Mouse (Mus musculus) adrenal gland, postnatal 36 days (tissue): ENCODE measurements around the gene Dennd1a. TPM values are rescaled to one million over a fixed set of nuclear protein-coding genes. Genes with fewer than 3 reads are reported as not detected.

ENCODE experiments used
- DNase-seq, 2 experiments: peaks; one replicate each; pipeline ENCODE4 v3.0.0; 2021; ENCODE audit warnings: mixed read lengths in 1 of 2
- total RNA-seq, 2 experiments: library from RNA; stranded (reverse); gene quantifications; 2 replicates each; pipeline ENCODE4 v1.2.3; 2021

The Dennd1a gene
- total RNA-seq, 2 experiments from 2014 or later: 25.3 to 26.6 TPM

DNA sequence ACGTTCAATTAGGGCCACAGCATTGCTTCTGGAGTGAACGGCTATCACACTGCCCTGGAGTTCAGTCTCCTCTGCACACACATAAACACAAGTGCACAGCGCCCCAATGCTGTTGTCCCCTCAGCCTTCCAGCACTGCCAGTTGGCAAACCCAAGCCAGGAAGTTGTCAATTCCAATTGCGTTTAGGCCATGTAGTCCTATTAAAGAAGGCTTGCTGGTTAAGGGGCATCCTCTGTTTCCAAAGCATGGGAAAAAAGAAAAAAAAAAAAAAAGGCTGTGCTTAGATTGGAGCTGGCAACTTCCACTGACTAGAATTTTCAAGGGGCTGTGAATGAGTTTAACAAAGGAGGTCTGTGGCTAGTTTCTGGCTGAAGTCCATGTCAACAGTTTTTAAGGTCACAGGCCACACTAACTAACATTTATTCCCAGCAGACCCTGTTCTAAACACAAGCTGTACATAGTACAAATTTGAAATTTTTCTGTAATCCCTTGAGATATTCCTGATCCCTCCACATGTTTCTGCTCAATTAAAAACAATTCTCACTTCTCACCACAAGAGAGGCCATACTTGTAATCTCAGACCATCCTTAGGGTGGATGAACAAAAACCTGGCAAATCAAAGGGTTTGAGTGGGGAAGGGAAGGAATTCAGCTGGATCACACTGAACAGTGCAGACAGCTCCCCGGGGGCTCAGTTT, 175.4 kb downstream of the Dennd1a start:
- no peak for DNase-seq

DNA sequence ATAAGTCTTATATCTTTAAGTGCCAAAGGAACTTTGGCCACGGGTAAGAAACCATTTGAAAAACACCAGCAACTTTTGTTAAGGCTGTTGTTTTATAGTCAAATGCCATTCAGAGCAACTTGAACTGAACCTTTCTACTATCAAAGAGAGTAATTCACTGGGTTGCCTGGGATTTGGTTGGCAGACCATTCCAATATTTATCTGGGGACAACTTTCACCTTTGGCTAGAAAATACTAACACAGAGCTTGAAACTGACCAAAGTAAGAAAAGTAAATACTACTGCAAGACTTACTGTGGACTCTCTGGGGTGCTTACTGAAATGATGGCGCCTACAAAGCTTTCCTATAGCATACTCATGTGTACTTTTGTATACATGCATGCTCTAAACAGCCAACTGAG, 178.6 kb downstream of the Dennd1a start:
- DNase-seq: no peak

DNA sequence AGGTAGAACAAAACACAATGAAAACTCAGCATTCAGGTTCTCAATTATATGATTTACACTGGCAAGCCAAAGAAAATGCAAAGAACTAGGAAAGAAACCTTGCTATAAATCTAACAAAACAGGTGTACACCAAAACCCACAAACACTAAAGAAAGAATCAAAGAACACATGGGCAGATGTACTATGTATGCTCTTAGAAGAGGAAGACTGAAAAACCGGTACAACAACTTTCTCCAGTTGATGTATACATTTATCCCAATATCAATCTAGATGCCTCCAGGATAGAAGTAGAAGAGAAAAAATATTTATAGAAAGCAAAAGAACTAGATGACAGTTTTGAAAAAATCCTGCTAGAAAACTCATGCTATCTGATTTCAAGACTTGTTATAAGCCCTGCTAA, 184.5 kb downstream of the Dennd1a start:
- DNase-seq: no peak

DNA sequence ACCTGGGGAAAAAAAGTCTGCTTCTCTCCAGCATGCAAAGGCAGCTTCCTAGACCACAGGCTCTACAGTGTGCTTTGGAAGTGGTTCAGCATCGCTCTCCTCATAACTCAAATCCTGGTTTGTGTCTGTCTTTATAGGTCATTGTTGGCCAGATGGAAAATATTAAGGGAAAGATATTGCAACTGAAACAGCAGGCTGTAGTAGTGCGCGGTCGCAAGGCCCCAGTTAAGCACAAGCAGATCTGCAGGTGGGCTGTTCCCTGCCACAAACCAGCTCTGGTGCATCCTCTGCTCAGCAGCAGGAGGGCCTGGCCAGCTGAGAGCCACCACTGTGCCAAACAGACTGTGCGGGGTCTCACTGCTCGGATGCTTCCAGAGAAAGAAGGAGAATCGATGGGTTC, 186.9 kb downstream of the Dennd1a start:
- peak in 1 of 2 experiments; percentile 6 for DNase-seq

DNA sequence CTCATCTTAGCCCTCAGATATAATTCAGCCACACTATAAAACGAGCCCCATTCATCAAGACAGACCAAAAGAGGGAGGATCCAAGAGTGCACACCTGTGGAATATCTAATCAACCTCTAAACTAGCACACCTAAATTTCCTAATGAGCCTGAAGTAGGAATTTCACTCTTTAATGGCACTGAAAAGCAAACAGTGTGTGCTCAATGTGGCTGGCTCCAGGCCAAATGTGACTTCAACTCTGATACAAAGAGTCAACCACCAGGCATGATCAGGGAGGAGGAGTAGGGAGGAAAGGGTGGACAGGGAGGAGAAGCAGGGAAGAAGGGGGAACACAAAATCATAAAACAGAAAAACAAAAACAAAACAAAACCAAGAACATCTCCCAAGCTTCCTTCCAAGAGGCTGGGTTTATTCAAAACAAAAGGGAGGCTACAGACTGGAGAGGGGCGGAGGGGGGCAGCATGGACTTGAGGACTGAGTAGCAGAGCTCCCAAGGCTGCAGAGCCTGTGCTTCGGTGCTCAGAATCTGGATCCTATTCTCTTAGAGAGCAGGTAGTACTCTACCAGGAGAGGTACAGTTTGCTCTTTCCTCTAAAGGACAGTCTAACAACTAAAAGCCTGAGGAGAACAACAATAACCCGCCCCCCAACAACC, 187.9 kb downstream of the Dennd1a start:
- peak; percentile 15 to 33 for DNase-seq

DNA sequence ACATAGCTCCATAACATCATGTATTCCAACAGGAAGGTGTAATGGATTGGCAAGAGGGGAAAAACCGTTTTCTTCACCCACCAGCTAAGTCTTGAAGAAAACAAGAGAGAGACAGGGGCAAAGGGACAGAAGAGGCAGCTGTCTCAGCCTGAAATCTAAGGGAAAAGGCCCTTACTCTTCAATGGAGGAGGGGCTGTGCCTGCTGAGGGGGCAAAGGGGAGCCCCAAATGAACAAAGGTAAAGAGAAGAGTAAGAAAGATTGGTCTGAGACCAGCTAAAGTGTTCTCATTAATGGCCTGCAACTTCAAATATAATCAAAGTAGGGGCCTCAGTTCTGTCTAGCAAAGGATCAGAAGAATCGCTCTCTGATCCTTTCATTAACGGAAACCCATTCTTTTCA, 189.7 kb downstream of the Dennd1a start:
- no peak for DNase-seq

DNA sequence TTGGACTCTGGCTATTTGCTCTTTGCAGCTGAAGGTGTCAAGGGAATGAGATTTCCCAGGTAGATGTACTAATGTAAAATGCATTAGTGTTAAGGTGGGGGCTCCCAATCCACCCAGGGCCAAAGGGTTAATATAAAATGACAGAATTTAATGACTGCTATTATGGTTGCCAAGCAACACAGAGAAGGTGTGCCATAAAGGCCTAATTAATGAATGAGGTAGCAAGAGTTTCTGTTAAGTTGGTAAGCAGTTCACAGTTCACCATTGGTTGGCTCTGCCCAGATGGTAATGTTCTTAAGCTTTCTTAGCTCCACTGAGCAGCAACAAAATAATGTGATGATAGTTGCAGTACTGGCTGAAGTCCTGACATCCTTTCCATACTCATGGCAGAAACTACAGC, 190.9 kb downstream of the Dennd1a start:
- no peak for DNase-seq

DNA sequence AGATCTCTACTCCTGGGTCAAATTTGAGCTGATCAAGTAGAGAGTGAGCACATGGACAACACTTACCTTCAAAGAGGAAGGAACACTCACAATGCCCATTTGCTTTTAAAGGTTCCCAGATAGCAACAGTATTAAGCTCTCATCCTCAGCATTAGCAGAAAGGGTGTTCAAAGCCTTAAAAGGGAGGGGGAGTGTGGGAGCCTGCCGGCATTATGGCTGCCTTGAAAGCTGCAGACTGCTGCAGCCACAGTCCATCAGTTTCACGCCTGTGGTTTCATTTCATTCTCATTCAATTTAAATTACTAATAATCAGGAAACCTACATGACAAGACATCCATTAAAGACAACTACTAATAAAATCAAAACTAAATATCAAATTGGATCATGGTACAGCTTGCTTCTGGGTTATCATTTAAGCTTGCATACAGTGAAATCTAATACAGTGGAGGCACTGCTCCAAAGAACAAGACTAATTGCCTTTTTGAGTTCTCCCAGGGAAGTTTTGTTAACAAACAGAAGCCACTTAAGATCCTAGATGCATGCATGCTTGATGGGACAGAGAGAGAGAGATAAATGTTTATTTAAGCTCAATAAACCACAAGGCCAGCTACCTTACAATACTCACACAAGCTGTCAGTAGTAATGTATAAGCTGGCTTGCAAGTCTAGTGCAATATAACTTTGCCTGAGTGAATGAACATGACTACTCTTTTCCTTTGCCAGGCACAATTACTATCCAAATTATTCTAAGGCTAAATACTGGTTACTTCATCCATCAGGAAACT, 192.6 kb downstream of the Dennd1a start:
- DNase-seq: no peak

DNA sequence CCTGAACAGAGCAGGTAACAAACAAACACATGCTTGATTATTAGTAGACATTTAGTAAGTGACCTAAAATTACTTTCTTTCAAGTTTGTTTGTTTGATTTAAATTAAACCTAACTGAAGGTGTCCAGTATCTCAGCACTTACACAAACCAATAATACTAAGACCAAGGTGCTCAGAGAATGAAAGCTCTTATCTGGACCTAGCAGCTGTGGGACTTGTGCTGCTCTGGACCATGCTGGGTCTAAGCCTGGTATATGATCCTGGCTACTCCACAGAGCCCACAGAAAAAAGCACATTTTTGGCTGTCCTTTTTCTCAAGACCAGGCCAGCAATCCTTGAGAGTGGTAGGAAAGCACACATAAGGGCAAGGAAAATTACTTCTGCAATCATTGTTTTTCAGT, 193.2 kb downstream of the Dennd1a start:
- no peak for DNase-seq

DNA sequence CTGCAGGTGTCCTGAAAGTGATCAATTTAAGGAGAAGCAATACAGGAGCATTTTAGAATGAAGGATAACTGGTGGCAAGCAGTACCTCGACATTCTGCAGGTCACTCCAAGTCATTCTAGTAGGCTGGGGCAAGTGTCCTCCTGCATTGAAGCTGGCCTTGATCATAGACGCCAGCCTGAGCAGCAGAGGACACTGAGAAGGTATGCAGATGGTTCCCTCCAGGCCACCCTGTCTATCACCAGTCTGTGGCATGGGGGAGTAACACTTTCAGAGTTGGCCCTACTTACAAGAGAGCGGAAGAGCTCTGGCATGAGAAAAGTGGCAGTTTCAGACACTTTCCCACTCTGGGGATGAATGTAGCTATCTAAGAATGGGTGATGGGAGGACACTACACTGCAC, 193.9 kb downstream of the Dennd1a start:
- DNase-seq: no peak

DNA sequence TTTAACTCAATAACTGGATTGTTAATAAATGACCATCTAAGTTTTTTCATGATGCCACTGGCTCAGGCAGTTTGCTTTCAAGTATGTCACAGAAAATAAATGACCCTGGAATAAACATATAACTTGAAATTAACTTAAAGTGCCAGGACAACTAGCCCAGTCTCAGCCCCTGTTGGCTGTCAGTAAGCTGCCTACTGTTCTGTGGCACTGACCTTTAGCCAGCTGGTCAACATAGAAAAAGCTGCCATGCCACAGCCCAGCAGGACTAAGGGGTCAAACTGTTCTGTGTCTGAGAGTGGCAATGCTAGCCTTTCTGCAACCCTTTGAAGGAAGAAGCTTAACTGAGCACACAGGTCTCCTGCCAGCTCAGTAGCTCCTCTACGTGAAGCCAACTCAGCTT, 198.8 kb downstream of the Dennd1a start:
- no peak for DNase-seq

DNA sequence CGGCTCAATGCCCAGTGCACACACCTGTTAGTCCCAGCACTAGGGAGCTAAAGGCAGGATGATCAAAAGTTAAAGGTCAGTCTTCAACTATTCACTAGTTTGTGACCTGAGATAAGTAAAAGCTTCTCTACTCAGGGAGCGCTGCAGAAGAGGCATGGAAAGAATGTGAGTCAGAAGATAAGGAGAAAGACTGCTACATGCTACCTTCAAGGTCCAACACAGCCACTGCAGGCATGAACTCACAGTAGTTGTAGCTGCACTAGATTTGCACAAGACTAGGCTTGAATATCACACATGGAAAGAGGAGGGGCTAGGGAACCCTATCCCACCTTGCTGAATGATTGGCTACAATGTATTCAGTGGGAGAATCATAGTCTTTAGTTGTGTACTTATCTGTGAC, 202.1 kb downstream of the Dennd1a start:
- DNase-seq: no peak

DNA sequence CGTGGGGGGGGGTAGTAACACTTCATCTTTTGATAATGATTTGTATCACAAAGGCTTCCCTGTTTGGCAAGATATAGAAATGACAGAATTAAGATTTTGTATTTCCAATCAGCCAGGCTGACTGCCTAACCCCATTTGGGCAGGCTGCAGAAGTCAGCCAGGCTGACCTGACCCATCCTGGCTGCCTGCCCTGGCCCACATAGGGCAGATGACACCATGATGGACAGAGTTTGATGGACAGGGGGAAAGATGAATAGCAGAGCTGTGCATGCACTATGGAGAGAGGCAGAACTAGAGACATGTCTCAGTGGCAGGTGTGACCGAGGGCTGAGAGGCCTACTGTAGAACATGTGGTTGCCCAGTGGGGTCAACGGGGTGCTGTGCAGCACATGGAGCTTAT, 203.9 kb downstream of the Dennd1a start:
- DNase-seq: no peak

DNA sequence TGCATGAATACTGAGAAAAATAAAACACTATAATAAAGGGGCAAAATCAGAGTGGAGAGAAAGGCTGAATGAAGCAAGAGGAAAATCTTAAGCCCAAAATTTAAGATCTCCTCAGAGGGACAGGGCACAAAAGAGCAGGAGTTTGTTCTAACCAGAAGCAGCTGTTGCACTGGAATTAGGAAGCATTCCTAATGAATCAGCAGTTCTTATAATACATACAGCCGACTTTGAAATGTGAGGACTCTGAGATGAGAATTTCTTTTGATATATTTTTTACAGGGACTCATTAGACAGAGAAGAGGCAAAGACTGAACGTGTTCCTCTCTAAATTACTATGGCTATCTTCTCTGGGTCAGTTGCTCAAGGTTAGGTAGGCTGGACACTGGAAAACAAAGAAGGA, 212.7 kb downstream of the Dennd1a start:
- no peak for DNase-seq

DNA sequence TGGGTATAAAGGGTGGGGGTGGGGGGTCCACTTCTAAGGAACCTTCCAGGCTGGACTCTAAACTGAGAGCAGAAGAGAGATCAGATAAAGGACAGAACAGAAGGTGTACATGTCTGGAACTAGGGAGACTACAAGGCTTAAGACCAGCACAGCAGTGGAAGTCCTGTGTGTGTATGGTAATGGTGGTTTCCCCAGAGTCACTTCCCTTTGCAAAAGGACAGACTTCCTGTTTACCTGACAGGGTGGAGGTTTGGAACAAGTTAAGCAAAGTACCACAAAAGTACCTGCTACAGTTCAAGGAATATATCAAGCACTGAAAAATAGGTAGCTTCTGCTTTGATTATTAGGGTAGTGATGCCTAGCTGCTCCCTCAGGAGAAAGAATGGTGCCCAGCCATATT, 215.1 kb downstream of the Dennd1a start:
- DNase-seq: no peak

DNA sequence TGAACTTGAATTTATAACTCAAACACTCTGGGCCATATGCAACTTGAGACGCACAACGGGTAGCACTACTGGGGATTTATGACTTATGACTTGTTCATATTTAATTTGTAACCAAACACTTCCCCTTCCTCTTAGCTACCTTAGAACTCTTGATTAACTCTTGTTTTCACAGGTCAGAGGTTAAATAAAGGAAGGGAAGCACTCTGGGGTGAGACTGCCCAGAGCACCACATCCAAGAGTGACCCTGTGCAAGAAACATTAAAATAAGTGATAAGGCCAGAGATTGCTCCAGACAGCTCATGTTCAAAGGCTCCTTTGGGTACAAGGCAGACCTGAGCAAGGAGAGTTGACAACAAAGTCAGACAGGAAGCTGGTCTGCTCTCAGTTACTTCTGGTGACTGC, 219.0 kb downstream of the Dennd1a start:
- no peak for DNase-seq

DNA sequence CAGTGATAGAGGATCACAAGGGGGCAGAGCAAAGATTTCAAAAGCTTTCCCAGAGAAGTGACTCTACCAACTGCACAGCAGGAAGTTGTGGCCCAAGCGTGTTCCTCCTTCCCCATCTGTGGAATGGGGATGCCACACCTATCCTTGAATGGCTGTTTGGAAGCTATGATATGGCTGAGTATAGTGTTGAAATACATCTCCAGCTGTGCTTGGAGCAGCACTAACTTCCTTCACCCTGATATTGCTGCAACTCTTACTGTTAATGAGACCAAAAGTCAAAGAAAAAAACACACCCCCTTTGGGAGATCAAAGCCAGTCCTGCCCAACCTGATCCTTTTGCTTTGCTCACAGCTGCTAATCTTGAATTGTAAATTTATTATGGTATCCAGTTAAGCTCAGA, 221.3 kb downstream of the Dennd1a start:
- DNase-seq: no peak

DNA sequence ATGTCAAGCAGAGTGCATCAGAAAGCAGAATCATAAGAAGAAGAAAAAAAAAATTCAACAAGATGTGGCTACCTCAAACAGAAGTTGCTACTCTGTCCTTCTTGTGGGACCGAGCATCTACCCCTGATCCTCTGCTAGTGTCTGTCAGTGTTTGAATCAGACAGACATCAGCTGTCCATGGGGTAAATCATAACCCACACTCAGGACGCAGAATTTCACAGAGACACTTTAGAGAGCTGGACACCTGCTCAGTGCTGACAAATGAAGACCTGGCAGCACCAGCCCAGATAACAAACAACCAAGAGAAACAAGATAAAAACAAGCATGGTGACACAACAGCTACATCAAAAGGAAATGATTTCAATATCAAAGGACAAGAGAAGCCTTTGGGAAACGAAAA, 222.9 kb downstream of the Dennd1a start:
- no peak for DNase-seq

DNA sequence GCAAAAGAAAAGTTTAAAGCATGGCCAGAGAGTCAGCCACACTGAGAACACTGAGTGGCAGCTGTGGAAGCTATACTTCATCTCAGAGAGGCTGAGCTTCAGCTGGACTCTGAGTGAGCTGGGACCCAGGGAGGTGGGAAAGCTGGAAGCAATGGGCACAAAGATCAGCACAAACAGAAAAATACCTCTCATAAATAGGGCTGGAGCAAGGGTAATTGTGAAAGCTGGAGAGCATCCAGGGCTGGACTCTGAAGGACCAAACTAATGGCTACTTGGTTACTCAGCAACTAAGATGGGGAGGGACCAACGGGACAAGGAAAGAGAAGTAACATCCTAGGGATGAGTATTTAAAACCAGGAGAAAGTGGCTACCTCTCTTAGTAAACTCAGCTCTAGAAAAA, 225.0 kb downstream of the Dennd1a start:
- DNase-seq: peak in 1 of 2 experiments; percentile 4

DNA sequence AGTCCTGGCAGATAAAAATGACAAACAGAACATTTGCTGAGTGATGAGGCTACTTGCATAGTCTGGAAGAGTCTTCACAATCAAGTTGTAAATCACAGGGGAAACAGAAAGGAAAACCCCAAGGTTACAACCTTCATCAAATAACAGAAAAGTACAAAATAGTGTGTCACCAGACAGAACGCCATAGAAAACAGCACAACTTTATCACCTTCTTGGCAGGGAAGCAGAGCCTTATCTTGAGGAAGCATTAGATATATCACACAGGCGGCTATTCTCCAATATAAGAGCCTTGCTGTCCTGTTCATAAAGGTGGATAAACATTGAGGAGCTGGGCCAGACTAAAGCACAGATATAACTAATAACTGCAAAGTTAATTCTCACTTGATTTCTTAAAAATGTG, 225.7 kb downstream of the Dennd1a start:
- DNase-seq: no peak

DNA sequence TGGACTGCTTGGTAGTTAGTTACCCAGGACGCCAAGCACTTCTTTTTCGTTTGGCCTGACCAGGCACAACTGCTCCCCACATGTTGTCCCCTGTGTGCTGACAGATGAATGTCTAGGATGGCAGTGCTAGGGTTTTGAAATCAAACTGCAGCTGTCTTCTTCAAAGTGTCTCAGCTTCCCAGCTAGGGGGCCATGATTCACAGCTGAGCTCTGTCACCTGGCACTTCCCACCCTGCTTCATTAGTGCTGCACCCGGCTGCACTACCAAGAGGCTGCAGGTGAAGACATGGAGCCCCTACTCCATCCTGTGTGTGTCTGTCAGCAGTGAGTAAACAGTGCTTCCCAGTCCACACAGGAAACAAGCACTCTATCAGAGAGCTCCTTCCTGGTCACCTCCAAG, 234.8 kb downstream of the Dennd1a start:
- no peak for DNase-seq

DNA sequence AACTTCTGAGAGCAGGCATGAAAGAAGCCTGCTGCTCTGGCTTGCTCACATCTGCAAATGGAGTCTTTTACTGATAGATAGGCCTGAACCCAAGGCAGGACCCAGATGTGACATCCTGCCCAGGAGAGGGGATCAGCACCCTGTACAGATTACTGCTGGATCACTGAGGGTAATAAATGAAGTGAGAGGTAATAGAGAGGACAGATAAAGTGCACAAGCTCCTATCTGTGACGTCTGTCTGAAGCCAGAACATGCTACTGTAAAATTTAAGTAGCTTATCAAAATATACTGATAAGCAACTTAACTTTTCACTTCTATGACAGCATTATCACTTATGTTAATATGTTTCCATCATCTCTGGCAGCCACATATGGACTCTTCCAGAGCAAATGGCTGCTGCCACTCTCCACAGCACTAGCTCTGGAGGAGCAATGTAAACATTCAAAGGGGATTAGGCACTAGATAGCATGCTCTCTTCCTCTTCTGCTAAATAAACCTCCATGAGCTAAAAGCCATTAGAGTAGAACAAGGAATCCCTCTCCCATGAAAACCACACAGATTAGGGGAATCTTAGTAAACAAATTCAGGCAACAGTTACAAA, 235.6 kb downstream of the Dennd1a start:
- DNase-seq: no peak

DNA sequence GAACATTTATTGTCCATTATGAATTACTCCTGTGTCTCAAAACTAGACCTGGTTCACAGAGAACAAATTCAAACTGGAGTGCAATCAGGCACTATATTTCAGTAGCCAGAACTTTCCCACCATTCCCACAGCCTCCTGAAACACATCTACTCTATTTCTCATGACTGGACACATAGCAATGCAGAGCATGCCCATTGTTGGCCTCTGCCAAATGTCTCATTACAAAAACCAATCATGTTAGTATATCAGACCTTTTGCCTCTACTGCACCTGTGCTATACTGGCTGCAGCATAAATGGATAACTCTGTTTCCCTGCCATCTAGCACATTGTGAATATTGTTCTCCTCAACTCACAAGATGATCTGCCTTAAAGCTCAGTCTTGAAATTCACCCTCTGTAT, 238.2 kb downstream of the Dennd1a start:
- no peak for DNase-seq
